Mouse (Mus musculus): Measurements from ENCODE around the gene Plcxd1.

- TF ChIP-seq POLR2A (IDR thresholded peaks at IDR 0.05; ENCODE audit: low read depth, low read length): no peak
- TF ChIP-seq CTCF (IDR thresholded peaks at IDR 0.05; ENCODE audit: extremely low read depth, insufficient read depth, insufficient read length, insufficient replicate concordance): no peak
Measured at GRCm38 (mm10) chr5:110139325-110139724, 39.6 kb downstream of the Plcxd1 start.

Measured in spleen, adult 2 months (tissue).